In genomic region chr12:55473250-55474208, GRCm38 (mm10) we compare ENCODE assay signal across 8 mouse cellular contexts. TPM values are rescaled to one million over a fixed set of nuclear protein-coding genes. Genes with fewer than 3 reads are reported as not detected.
DNase-seq lines count a peak whose midpoint lies in the region; ATAC-seq and TF ChIP-seq lines count a peak whose summit lies in the region.

No protein-coding gene starts in this region.

- peaks cover 6 to 16% of the 10 kb centered on the region in 2 experiments; a peak in 2 of 4 replicates for H3K4me1 ChIP-seq in heart, embryonic 14.5 days (ENCODE audit: control insufficient read depth in 2 of 2, insufficient read depth in 2 of 2, low read length in 2 of 2)
- peaks cover 8% of the 10 kb centered on the region for H3K4me1 ChIP-seq in kidney, postnatal 0 days (replicated peaks; ENCODE audit: insufficient read depth, low read length)

- no peak overlapping the region; a peak in 1 of 4 replicates for H3K27ac ChIP-seq in heart, embryonic 14.5 days (replicated peaks in 1 of 2; ENCODE audit: control insufficient read depth in 1 of 2, insufficient read depth in 1 of 2, low read depth in 2 of 2, low read length in 2 of 2)
- peak overlapping the region; percentile 60; the same call in 1 of the 2 replicates for H3K27ac ChIP-seq in kidney, postnatal 0 days

- WGBS in heart, embryonic 14.5 days: 33% methylated on average over 8 of the region's 8 CpGs
- 9% methylated on average over 8 of the region's 8 CpGs for WGBS in kidney, postnatal 0 days

- H3K9ac ChIP-seq in heart, embryonic 14.5 days (ENCODE audit: low read length): no peak overlapping the region
- no peak overlapping the region for H3K9ac ChIP-seq in kidney, postnatal 0 days (ENCODE audit: low read depth, low read length)

- peak; percentile 65 for DNase-seq in embryo, embryonic 10 days (ENCODE audit: low spot score)
- no peak for DNase-seq in embryo, embryonic 11 days
- peak; percentile 61 for DNase-seq in adrenal gland, postnatal 25 days
- DNase-seq in kidney, postnatal 0 days (ENCODE audit: low spot score): peak; percentile 37
- no peak for DNase-seq in thymus, postnatal 36 days
- no peak for DNase-seq in cerebellum, adult 11 months

- no peaks in the 10 kb centered on the region for H3K9me3 ChIP-seq in heart, embryonic 14.5 days (ENCODE audit: control insufficient read depth, low read length)
- H3K9me3 ChIP-seq in kidney, postnatal 0 days (replicated peaks; ENCODE audit: low read length): no peaks in the 10 kb centered on the region

- H3K4me2 ChIP-seq in heart, embryonic 14.5 days (ENCODE audit: low read length): no peak overlapping the region
- H3K4me2 ChIP-seq in kidney, postnatal 0 days (ENCODE audit: low read length): no peak overlapping the region; the same call in 1 of the 2 replicates

- no peak overlapping the region for H3K4me3 ChIP-seq in heart, embryonic 14.5 days (ENCODE audit: control insufficient read depth in 1 of 2, insufficient read depth in 1 of 2, low read depth in 1 of 2, low read length in 2 of 2)
- H3K4me3 ChIP-seq in kidney, postnatal 0 days (replicated peaks; ENCODE audit: low read depth, low read length): no peak overlapping the region

- no peaks in the 10 kb centered on the region for H3K27me3 ChIP-seq in heart, embryonic 14.5 days (ENCODE audit: control insufficient read depth, insufficient read depth, low read length)
- no peaks in the 10 kb centered on the region for H3K27me3 ChIP-seq in kidney, postnatal 0 days (ENCODE audit: insufficient read depth, low read length)

- no peaks in the 10 kb centered on the region for H3K36me3 ChIP-seq in heart, embryonic 14.5 days (ENCODE audit: control insufficient read depth, insufficient read depth, low read length)
- H3K36me3 ChIP-seq in kidney, postnatal 0 days (ENCODE audit: insufficient read depth, low read length): no peaks in the 10 kb centered on the region

- no peak for TF ChIP-seq CTCF in kidney, postnatal 0 days (IDR thresholded peaks at IDR 0.05; ENCODE audit: low read depth)

- ATAC-seq in heart, embryonic 14.5 days (ENCODE audit: insufficient number of reproducible peaks, insufficient read depth, low FRiP score, low read depth): peak; percentile 53; the same call in 1 of the 2 replicates
- peak; percentile 75 for ATAC-seq in kidney, postnatal 0 days (replicated peaks; ENCODE audit: low FRiP score, low read depth)
- peak; percentile 92 for ATAC-seq in megakaryocyte, adult 5-6 weeks (ENCODE audit: poor library complexity, severe bottlenecking)

RNA-seq across cellular contexts. Expression of gene Nfkbia, which starts 18.9 kb away (rescaled TPM):
- 74.3 and 77.9 TPM in 2 replicates for total RNA-seq in adrenal gland, postnatal 25 days (2021)
- polyA plus RNA-seq in heart, embryonic 14.5 days (2014; fragmentation: Nextera tagmentation; extraction: Ambion mirVana): 58.6 and 64.9 TPM in 2 replicates
- 73.1 and 82.7 TPM in 2 replicates for polyA plus RNA-seq in kidney, postnatal 0 days (2015; fragmentation: Nextera tagmentation; extraction: Ambion mirVana)
- 55.5 and 84.6 TPM in 2 replicates for total RNA-seq in megakaryocyte, adult 5-6 weeks (2015)
- total RNA-seq in megakaryocyte, adult 5-6 weeks (2017): 52.5 and 65.3 TPM in 2 replicates

Comparison
In these comparisons a context has a peak if more than half of its experiments do, and no peak if none do; other contexts are left out.
1. DNase-seq: peak in embryo, embryonic 10 days (single experiment), adrenal gland, postnatal 25 days (single experiment) and kidney, postnatal 0 days (single experiment); none in embryo, embryonic 11 days (single experiment), thymus, postnatal 36 days (0 of 2) and cerebellum, adult 11 months (single experiment).
2. Peak in every context shown above with its lines, with median percentiles within 50 percentile points of each other: ATAC-seq.